Mouse (Mus musculus) cerebellum, postnatal 25 days (tissue): ENCODE results near the gene Pml.
"Not testable (repeated sequence)": the region's sequence is repeated elsewhere in the genome, so short reads cannot be mapped to it uniquely, and the experiment has no call there.

Experiments
- DNase-seq, 2 experiments: peaks; one replicate each; pipeline ENCODE4 v3.0.0; 2021; ENCODE audit warnings: mixed read lengths in 2 of 2

Gene Pml

DNA sequence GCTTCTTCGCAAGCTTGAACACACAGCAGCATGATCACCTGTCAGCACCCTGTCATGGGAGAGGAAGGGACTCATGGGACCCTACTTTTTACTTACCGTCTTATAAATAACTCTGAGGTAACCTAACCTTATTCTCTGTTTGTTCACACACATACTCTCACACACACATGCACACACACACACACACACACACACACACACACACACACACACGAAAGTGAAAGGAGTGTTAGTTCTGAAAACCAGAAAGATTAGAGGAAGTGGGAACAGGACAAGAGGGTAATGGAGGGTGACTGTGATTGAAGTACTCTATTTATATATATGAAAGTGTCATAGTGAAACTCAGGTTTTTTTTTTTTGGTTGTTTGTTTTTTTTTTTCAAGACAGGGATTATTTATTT is 21.5 kb upstream of the Pml start:
- DNase-seq = no peak

DNA sequence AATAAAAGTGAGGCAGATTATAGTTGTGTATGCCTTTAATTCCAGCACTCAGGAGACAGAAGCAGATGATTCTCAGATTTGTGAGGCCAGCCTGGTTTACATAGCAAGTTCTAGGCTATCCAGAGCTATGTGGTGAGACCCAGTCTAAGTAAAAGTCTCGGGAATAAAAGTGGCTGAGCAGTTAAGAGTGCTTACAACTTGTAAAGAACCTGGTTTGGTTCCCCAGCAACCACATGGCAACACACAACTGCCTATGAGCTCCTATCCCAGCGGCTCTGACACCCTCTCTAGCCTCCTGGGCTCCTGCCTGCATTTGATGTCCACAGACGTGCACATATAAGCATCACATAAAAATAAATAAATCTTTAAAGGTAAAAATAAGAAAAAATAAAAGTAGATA is 20.5 kb upstream of the Pml start:
- no peak for DNase-seq

DNA sequence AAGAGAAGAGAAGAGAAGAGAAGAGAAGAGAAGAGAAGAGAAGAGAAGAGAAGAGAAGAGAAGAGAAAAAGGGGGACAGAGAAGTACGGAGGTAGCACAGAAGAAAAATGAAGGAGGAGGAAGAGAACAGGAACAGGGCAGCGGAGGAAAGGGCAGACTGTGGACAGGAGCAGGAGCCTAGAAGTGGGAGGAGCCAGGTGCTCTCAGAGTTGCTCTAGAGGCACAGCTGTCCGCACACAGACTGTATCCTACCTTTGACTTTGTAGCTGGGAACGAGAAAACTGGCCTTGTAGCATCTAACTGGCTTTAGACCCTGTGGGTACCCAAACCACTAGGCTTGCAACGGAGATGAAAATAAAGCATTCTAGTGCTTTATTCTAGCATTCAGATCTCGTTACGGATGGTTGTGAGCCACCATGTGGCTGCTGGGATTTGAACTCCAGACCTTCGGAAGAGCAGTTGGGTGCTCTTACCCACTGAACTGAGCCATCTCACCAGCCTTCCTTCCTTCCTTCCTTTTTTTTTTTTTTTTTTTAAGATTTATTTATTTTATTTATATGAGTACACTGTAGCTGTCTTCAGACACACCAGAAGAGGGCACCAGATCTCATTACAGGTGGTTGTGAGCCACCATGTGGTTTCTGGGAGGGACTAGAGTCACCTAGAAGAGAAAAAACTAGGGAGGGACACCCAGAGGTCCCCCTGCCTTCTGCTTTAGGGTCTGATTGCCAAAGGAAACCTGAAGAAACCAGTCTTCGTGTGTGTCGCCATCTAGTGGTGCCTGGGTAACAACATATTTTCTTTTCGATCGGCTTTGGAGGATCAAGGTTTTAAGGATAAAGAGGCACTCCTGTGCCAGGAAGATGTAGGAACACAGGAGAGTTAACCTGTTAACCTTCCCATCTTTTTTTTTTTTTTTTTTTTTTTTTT is 19.1 kb upstream of the Pml start:
- peak; percentile 48 to 74 for DNase-seq

DNA sequence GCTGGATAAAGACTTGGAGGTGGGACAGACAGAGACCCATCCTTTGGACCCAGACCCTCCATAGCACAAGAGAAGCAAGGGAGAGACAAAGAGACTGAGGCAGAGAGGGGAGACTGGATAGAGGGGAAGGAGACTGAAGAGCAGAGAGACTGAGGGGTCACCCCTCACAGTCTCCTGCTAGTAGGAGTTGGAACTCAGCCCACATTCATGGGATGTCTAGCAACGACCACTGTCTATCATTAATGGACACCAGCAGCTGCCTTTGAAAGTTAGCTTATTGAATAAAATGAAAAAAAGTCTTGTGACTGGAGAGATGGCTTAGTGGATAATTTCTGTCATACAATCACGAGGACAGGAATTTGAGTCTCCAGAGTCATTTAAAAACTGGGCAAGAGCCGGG is 17.5 kb upstream of the Pml start:
- no peak for DNase-seq

DNA sequence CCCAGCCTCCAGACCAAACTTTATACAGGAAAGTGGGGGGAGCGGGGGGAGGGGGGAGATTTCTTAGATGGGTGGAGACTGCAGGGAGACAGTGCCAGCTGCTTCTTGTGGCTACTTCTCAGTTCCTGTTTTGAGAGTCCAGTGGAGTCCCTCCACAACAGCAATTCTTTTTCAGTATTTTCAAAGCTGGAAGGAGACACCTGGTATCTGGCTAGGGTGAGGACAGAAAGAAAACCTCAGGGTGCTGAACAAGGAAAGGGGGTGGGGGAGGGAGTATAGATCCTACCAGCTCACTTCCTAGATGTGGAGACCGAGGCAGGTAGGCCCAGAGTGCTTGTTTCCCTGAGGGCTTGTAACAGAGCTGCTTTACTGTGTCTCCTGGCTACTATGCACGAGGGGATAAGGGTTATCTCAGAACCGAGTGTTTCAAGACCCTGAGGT is 17.0 kb upstream of the Pml start:
- DNase-seq = no peak

DNA sequence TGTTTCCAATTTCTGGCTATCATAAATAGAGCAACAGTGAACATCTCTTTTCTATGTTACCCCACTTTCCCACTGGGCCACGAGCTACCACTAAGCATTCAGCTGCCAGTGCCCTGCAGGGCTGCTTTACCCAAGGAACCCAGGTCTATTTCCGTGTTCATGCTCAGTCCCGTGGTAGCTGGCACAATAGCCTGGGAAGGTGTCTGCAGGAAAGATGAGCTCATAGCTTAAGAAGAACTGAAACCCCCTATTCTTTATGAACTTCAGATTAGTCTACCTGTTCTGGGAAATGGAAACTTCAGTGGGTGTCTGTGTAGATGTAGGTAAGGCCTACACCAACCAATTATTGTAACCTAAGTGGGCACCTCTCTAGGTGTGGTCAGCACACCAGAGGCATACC is 15.8 kb upstream of the Pml start:
- no peak for DNase-seq

DNA sequence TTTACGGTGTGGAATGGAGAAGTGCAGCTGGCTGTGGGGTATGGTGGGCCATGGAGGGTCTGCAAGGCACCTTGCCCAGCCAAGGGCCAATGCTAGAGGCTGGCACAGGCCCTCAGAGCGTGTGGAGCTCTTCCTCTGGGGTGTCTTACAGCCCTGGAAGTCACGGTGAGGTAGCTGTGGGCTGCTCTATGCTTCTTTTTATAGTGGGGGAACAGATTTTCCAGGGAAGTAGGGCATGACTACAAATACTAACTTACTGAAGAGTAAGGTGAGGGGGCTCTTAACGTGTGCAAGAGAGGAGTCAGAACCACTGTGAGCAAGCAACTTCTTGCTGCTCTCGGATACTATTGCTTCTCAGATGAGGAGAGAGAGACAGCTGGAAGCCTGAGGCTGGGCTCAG is 12.9 kb upstream of the Pml start:
- no peak for DNase-seq

DNA sequence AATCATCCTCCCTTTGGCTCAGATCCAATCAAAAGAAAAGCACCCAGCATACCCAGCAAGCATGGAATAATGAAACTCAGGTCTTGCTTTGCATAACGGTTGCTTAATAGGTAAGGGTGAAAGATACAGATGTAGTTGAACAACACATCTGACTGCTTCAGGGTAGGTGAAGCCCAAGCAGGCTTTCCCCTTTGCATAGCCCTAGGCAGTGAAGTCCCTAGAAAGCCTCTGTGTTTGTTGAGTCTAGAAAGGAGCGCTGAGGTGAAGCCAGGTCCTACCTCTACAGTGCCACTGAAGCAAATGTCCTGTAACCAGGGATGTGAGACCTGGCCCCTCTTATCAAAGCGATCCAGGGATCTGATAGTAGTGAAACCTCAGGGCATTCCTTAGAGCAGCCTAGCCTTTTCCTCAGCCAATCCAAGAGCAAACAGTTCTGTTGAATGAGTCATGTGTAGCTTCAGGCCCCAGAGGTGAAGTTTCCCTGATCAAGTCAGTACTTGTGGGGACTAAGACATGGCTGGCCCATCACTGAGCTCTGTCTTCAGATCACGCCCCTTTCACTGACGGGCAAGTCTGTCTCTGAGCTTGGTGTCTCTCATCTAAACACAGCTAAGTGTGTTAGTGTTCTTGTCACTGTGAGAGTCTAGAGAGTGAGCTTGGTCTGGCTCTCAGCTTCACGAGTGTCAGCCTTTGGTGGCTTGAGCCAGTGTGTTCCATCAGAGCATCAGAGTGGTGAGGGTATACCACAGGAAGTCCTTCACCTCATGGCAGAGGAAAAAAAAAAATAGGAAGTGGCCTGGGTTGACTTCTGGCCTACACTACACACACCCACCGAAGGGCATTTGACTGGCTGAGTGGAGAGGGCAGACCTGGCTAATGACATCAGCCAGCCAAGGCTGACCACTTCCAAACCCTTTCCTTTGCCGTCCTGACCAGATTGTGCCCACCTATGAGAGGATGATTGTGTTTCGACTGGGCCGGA is 6.4 kb upstream of the Pml start:
- DNase-seq = no peak

DNA sequence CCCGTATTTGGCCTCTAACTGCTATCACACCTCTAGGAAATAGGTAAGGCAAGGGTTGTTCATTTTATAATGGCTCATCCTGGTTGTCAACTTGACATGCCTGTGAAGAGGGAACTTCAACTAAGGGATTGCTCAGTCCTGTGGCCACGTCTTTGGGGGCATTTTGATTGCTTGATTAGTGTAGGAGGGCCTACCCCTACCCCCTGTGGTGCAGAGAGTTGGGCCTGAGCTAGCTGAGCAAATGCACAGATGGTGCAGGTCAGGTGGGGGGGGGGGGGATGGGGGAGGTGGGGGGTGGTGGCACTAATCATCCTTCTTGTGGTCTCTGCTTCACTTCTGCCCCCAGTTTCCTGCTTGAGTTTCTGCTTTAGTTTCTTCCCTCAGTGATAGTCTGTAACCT is 5.5 kb upstream of the Pml start:
- DNase-seq = peak in 1 of 2 experiments; percentile 26

DNA sequence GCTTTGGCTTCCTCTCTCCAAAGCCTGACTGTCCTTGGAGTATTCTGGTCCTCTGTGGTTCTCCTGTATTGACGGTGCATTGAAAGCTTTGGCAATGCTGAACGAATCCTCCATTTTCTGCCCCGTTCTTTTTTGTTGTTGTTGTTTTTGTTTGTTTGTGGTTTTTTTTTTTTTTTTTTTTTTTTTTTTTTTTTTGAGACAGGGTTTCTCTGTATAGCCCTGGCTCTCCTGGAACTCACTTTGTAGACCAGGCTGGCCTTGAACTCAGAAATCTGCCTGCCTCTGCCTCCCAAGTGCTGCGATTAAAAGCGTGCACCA is 4.2 kb upstream of the Pml start:
- not testable (repeated sequence) for DNase-seq

DNA sequence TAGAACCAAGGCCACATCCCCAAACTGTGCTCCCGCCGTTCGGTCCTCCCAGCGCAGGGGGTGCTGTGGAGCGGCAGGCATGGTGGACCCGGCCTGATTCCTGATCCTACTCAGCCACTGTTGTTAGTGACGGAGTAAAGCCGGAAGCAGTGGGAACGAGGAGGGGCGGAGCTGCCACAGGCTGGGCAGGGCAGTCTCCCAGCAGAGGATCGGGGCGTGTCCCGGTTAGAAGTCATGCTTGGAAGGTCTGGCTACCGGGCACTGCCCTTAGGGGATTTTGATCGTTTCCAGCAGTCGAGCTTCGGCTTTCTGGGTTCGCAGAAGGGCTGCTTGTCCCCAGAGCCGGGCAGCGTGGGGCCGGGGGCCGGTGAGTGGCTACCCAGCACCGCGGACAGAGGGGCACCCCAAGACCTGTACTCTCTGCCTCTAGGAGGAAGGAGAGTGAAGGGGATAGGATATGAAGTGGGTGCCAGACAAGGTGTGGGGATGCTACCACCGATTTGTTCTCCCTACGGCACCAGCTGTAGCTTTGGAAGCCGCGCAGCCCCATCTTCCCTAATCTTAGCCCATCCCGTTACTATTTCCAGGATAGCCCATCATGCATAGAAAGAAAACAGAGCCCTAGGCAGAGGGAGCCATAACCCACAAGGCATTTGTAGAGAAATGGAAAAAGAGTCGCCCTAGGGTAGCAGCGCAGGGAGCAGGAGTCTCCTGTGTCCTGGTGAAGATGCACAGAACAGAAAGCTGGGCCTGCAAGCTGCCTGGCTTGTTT is 3.6 kb upstream of the Pml start, which contains the start of gene Stoml1:
Gene Stoml1, plus strand, starts transcription at position 132 of the 772 bp plus-strand sequence.
- peak; percentile 93 to 95 for DNase-seq

DNA sequence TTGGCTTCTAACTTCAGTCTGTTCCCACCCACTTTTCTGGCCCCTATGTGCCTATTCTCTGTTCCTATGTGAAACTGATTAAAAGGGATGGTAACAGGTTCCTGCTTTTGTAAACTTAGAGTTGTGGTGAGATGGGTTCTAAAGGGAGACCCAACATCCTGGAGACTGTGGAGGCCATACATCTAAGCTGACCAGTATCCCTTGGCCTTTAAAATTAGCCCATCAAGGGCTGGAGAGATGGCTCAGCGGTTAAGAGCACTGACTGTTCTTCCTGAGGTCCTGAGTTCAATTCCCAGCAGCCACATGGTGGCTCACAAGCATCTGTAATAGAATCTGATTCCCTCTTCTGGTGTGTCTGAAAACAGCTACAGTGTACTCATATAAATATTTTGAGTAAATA is 1.1 kb upstream of the Pml start:
- not testable (repeated sequence) for DNase-seq

DNA sequence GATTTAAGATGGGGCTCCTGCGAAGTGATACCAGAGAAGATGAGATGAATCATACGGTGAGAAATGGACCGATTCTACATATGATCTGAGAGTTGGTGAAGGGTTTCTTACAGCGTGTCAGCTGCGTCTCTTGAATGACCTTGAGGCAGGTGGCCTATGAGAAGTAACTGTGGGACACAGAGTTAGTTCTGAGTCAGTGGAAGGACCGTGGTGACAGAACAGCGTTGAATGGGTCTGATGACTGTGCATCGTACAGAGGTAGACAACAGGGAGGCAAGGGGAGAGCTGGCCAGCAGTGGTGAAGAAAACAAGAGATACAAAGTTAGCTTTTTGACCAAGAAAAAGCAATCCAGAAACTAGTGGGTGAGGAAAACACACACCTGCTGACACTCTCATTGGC is 736 bp upstream of the Pml start:
- DNase-seq = no peak

DNA sequence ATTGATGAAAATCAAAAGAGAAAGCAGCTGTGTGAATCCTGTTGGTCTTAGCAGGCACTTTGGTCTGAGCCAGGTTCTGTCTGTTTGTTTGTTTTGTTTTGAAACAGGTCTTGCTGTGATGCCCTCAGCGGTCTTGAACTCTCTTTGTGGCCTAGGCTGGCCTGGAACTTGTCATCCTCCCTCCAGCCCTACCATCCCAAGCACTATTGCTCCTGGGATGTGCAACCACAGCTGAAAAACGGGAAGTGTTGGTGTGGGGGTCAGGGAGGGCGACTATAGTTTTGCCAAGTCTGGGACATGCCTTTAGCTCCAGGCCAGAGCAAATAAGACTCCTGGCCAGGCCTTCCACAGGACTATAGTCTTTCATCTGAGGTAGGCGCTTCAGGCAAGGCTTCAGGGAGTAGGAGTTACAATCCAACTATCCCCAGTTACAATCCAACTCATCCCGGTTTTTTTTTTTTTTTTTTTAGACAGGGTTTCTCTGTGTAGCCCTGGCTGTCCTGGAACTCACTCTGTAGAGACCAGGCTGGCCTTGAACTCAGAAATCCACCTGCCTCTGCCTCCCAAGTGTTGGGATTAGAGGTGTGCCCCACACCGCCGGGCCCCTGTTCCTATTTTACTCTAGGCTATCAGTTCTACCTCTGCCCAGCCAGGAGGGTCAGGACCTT is 706 bp downstream of the Pml start:
- DNase-seq = no peak

DNA sequence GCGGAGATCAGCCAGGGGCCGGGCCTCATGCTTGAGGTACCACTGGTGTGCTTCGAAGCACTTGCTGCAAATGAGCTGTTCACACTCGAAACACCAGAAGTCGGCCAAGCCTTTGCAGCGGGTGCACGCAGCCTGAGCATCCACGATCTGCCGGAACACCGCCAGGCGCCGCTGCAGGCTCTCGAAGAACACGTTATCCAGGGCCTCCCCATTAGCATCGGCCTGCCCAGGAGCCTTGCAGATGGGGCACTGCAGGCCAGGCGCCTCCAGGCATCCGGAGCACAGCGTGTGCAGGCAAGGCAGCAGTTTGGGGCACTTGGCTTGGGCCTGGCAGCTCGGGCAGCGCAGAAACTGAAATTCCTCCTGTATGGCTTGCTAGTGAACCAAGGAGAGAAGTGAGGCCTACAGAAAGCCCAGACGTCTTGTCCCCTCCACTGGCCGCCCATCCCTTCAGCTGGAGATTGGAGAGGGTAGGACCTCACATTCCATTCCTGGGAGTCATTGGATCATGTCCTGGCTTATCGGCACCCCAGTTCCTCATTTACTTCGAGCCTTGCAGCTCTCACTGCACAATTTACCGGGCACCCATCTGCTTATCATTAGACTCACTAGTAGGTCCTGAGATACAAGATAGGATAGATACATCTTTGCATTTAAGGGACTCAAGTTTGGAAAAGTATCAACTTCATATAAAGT is 2.4 kb downstream of the Pml start:
- DNase-seq = peak; percentile 83 to 88

DNA sequence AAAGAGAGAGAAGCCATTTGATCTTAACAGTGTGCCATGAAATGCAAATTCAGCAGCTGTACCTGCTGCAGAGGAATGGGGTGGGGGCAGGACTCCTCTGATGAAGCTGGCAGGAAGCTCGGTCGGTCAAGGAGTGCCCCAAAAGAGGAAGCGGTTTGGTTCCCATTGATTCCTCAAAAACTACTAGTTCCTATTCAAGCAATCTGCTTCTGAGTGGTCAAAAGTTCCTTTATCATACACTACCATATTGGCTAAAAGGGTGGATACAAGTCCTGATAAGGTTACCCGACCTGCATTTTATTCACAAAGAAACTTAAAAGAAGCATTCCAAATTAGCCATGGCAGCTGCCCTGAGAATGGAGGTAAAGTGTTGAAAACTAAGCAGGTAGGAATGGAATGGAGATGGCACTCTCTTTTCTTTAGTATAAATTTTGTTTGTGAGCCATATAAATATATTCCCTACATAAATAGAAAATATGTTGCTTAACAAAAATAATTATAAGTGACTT is 3.4 kb downstream of the Pml start:
- DNase-seq = no peak

DNA sequence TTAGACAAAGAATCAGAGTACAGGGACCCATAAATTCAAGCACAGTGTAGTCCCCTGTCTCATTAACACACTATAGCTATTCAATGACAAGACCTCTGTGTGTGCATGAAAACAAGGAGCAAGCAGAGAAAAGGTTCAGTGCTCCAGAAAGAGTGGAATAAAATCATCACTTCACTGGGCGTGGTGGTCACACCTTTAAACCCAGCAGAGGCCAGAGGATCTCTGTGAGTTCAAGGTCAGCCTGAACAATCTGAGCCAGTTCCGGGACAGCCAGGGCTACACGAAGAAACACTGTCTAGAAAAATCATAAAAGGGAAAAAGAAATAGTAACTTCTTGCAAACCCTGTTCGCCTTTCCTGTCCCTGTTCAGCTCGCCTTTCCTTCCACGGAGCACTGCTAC is 5.9 kb downstream of the Pml start:
- no peak for DNase-seq

DNA sequence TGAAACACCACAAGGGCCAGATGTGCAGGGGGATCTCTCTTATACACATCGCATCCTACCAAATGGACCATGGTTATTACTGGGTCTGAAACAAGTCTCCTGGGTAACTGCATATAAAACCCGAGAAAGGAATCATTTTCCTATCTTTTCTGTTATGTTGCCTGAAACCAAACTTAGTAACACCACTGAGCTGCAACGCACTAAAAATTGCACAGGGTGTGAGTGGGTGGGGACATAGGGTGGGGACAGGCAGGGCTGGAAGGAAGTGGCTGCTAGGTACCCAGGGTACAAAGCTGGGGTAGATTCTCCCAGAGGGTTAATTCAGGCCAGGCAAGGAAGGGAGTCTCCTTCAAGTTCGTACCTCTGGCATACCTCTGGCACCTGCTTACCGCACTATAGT is 6.9 kb downstream of the Pml start:
- DNase-seq = no peak

DNA sequence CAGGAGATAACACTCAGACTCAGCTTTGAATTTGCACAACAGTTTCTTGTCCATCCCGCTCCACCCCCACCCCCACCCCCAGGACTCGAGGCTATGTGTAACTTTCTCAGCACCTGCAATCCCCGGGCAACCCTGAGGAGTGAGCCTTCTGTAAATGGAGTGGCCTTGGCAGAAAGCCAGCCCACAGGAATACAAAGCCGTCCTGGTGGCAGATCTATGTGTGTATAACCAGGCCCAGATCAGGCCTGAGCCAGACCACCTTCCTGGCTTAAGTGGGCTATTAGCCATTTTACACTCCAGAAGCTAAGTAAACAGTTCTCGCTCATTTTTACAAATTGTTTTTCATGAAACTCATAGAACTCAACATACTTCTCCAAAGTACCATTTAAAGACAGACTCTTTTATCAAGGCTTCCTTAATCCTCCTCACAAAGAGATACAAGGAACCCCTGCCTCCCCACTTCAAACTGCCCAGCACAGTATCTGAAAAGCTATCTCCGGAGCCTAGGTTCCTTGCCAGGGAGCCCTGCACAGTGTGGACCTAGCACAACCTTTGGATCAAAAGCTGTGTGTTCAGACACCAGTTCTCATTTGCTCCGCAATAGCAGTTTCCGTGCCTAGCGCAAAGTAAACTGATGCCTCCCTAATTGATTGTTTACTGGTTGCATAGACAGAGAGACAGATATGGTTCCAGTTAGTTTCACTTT is 7.7 kb downstream of the Pml start:
- peak; percentile 44 to 71 for DNase-seq

DNA sequence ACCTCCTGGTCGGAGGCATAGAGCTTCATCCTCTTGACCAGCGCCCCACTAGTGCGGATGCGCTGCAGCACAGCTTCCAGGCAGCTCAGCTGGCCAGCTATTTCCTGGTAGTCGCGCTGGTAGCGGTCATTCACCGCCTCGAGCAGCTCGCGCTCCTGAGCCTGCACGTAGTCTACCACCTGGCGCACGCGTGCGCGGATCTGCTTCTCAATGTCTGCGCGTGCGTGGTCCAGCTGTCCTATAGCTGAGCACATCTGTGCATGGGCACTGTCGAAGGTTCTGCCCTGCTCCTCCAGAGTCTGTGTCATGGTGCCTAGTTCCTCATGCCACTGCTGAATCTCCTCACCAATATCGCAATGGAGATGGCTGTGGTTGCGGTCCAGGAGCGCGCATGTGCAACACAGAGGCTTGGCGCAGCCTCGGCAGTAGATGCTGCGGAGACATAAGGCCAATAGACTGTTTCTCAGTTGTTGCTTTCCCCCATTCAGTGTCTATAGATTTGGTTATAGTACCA is 15.0 kb downstream of the Pml start:
- DNase-seq = no peak

DNA sequence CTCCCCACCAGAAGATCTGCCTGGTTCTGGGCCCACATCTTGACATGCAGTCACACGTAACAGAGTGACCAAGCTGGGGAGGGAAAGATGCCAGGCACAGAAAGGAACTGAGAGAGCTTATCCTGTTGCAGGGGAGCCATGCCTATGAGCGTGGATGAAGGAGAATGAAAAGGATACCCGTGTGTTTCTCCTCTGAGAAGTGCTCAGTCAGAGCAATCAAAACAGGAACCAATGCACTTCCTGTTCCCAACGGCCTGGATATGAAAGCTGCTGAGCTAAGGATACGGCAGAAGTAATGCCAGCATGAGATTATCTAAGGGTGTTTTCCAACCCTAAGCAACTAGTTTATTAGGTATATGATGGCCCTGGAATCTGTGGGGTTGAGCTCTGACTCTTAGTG is 17.2 kb downstream of the Pml start:
- no peak for DNase-seq
